Mouse (Mus musculus) ES-Bruce4 (cell line): ENCODE results near the gene Dalrd3. TPM values are rescaled to one million over a fixed set of nuclear protein-coding genes. Genes with fewer than 3 reads are reported as not detected.
A peak's percentile ranks its signal among the peaks of the same experiment; 100 is the strongest.

Source experiments
- H3K27ac ChIP-seq: 2 replicates; pipeline ENCODE4 v1.5.1; 2012; ENCODE audit warnings: low read length, inconsistent platforms; ENCODE audit not compliant: insufficient read depth
- H3K27me3 ChIP-seq: 2 replicates; pipeline ENCODE4 v1.6.1; 2012; ENCODE audit warnings: mild to moderate bottlenecking, low read length, inconsistent platforms; ENCODE audit not compliant: control insufficient read depth, poor library complexity, insufficient read depth, severe bottlenecking
- H3K36me3 ChIP-seq: 2 replicates; pipeline ENCODE4 v1.6.1; 2012; ENCODE audit warnings: inconsistent platforms, mild to moderate bottlenecking, low read length, moderate library complexity; ENCODE audit not compliant: control insufficient read depth, poor library complexity, insufficient read depth, severe bottlenecking
- H3K4me1 ChIP-seq: one replicate; pipeline ENCODE4 v1.8.1; 2011; ENCODE audit warnings: low read length; ENCODE audit not compliant: control insufficient read depth, insufficient read depth
- H3K4me3 ChIP-seq: 2 replicates; pipeline ENCODE4 v1.5.1; 2011; ENCODE audit warnings: low read depth, mild to moderate bottlenecking, low read length
- H3K9ac ChIP-seq: 2 replicates; pipeline ENCODE4 v1.6.1; 2012; ENCODE audit warnings: low read depth, mild to moderate bottlenecking, inconsistent platforms; ENCODE audit not compliant: poor library complexity, severe bottlenecking
- H3K9me3 ChIP-seq: replicated peaks from 2 replicates; pipeline ENCODE4 v1.6.1; 2012; ENCODE audit warnings: mild to moderate bottlenecking, low read length, inconsistent platforms; ENCODE audit not compliant: control insufficient read depth, poor library complexity, insufficient read depth, severe bottlenecking
- CTCF ChIP-seq: IDR thresholded peaks from one replicate; pipeline ENCODE4 v1.8.1; 2011; ENCODE audit warnings: low read depth, low read length
- EP300 ChIP-seq: IDR thresholded peaks from 2 replicates; pipeline ENCODE4 v1.6.1; 2011; ENCODE audit warnings: low read depth, low read length; ENCODE audit not compliant: insufficient read depth
- POLR2A ChIP-seq: IDR thresholded peaks from one replicate; pipeline ENCODE4 v1.8.1; 2011; ENCODE audit warnings: low read length; ENCODE audit not compliant: insufficient read depth
- polyA plus RNA-seq: library from polyadenylated mRNA; stranded (reverse); fragments of >200 nt; gene quantifications from 2 replicates; pipeline ENCODE4 v1.2.4, GENCODE M21; 2011; ENCODE audit warnings: low read depth; ENCODE audit not compliant: missing spikeins, insufficient read depth, insufficient read length

The Dalrd3 gene
- polyA plus RNA-seq, 1 experiment, result 32.7 TPM

GRCm38 (mm10) chr9:108575321-108576297 lies 5.9 kb downstream of the Dalrd3 start:
- Histone ChIP-seq H3K9me3 (no peaks in the 10 kb centered on the region), H3K4me1 (peaks cover 15% of the 10 kb centered on the region), H3K27ac (no peak overlapping the region), H3K36me3 (peaks cover 13% of the 10 kb centered on the region), H3K27me3 (no peaks in the 10 kb centered on the region), H3K9ac (no peak overlapping the region), H3K4me3 (no peak overlapping the region)
- no peak for TF ChIP-seq POLR2A
- no peak for TF ChIP-seq CTCF
- TF ChIP-seq EP300, result no peak

GRCm38 (mm10) chr9:108577025-108577424 lies 7.3 kb downstream of the Dalrd3 start:
- TF ChIP-seq POLR2A, result no peak
- TF ChIP-seq EP300, result no peak
- no peak for TF ChIP-seq CTCF
- no peaks in the 10 kb centered on the region for H3K9me3 ChIP-seq
- H3K9ac ChIP-seq, result no peak overlapping the region
- no peak overlapping the region for H3K27ac ChIP-seq
- peaks cover 8% of the 10 kb centered on the region for H3K36me3 ChIP-seq
- H3K27me3 ChIP-seq, result no peaks in the 10 kb centered on the region
- no peak overlapping the region for H3K4me3 ChIP-seq
- H3K4me1 ChIP-seq, result peaks cover 15% of the 10 kb centered on the region

GRCm38 (mm10) chr9:108577934-108578544 lies 8.4 kb downstream of the Dalrd3 start:
- Histone ChIP-seq H3K36me3 (no peaks in the 10 kb centered on the region), H3K9me3 (no peaks in the 10 kb centered on the region), H3K4me1 (peaks cover 15% of the 10 kb centered on the region)

GRCm38 (mm10) chr9:108578545-108579343 lies 9.1 kb downstream of the Dalrd3 start, which contains the start of gene Wdr6:
TSS of gene Wdr6 (minus strand) at chr9:108578739.
- peak within 1 kb of the TSS; percentile 54 for H3K27ac ChIP-seq
- no peaks in the 10 kb centered on the region for H3K27me3 ChIP-seq
- peak within 1 kb of the TSS; percentile 80 for H3K9ac ChIP-seq
- H3K9me3 ChIP-seq, result no peaks in the 10 kb centered on the region
- H3K4me1 ChIP-seq, result peaks cover 11% of the 10 kb centered on the region
- TF ChIP-seq CTCF (no peak), POLR2A (peak; percentile 29), EP300 (0 out of 2 replicates have a peak, but pooled peaks have one; percentile 34)
- peak within 1 kb of the TSS; percentile 93 for H3K4me3 ChIP-seq
- no peaks in the 10 kb centered on the region for H3K36me3 ChIP-seq

More at GRCm38 (mm10) chr9:108577934-108578544, 8.4 kb downstream of the Dalrd3 start:
- Histone ChIP-seq H3K27ac (peak overlapping the region; percentile 54), H3K9ac (peak overlapping the region; percentile 80), H3K4me3 (peak overlapping the region; percentile 93), H3K27me3 (no peaks in the 10 kb centered on the region)
- no peak for TF ChIP-seq EP300
- no peak for TF ChIP-seq CTCF
- TF ChIP-seq POLR2A, result no peak

GRCm38 (mm10) chr9:108579344-108579690 lies 9.6 kb downstream of the Dalrd3 start:
- TF ChIP-seq POLR2A (no peak), CTCF (no peak), EP300 (no peak)
- peak overlapping the region; percentile 84 for H3K4me3 ChIP-seq
- H3K27me3 ChIP-seq, result no peaks in the 10 kb centered on the region
- H3K36me3 ChIP-seq, result no peaks in the 10 kb centered on the region
- H3K27ac ChIP-seq, result peak overlapping the region; percentile 20; the same call in 1 of the 2 replicates
- peaks cover 7% of the 10 kb centered on the region for H3K4me1 ChIP-seq
- no peaks in the 10 kb centered on the region for H3K9me3 ChIP-seq
- H3K9ac ChIP-seq, result peak overlapping the region; percentile 41
